Mouse (Mus musculus) myocyte (in vitro differentiated cells): ENCODE data around the gene Kcnmb4. TPM values are rescaled to one million over a fixed set of nuclear protein-coding genes. Genes with fewer than 3 reads are reported as not detected.

Source experiments
- H3K27me3 ChIP-seq: one replicate; pipeline ENCODE4 v1.6.1; 2011; ENCODE audit not compliant: control insufficient read depth, insufficient read depth, insufficient read length
- H3K36me3 ChIP-seq: one replicate; pipeline ENCODE4 v1.6.1; 2011; ENCODE audit not compliant: control insufficient read depth, insufficient read depth
- H3K4me2 ChIP-seq: one replicate; pipeline ENCODE4 v1.6.1; 2011; ENCODE audit warnings: low read depth, control low read depth
- H3K4me3 ChIP-seq: one replicate; pipeline ENCODE4 v1.5.1; 2011; ENCODE audit warnings: mild to moderate bottlenecking, control low read depth, moderate library complexity
- H3K79me2 ChIP-seq: one replicate; pipeline ENCODE4 v1.6.1; 2011; ENCODE audit not compliant: control insufficient read depth, insufficient read depth
- H3ac ChIP-seq: one replicate; pipeline ENCODE4 v1.6.1; 2011; ENCODE audit not compliant: control insufficient read depth, insufficient read length
- CEBPB ChIP-seq: IDR thresholded peaks from 2 replicates; pipeline ENCODE4 v1.6.1; 2011; ENCODE audit warnings: mild to moderate bottlenecking, moderate library complexity; ENCODE audit not compliant: poor library complexity, insufficient read depth, severe bottlenecking
- E2F4 ChIP-seq: IDR thresholded peaks from one replicate; pipeline ENCODE4 v1.6.1; 2011; ENCODE audit warnings: mild to moderate bottlenecking, control low read depth, moderate library complexity; ENCODE audit not compliant: insufficient read depth
- MAX ChIP-seq: IDR thresholded peaks from one replicate; pipeline ENCODE4 v1.6.1; 2011; ENCODE audit warnings: low read depth, mild to moderate bottlenecking, control low read depth
- MYOD1 ChIP-seq, 3 experiments: IDR thresholded peaks; one replicate each; pipeline ENCODE4 v1.6.1; 2011; ENCODE audit warnings: control low read depth in 2 of 3, low read depth in 2 of 3, mild to moderate bottlenecking in 2 of 3, moderate library complexity in 1 of 3; ENCODE audit not compliant: insufficient read length in 2 of 3, control insufficient read depth in 1 of 3
- MYOG ChIP-seq, 3 experiments: IDR thresholded peaks; one replicate each; pipeline ENCODE4 v1.6.1; 2011; ENCODE audit warnings: control low read depth in 2 of 3, low read depth in 2 of 3, mild to moderate bottlenecking in 2 of 3; ENCODE audit not compliant: insufficient read length in 2 of 3, control insufficient read depth in 1 of 3, insufficient read depth in 1 of 3
- POLR2A ChIP-seq: IDR thresholded peaks from one replicate; pipeline ENCODE4 v1.6.1; 2011; ENCODE audit warnings: low read depth, mild to moderate bottlenecking, control low read depth, moderate library complexity; ENCODE audit not compliant: insufficient read length
- POLR2AphosphoS2 ChIP-seq: IDR thresholded peaks from one replicate; pipeline ENCODE4 v1.6.1; 2011; ENCODE audit warnings: low read depth, control low read depth; ENCODE audit not compliant: insufficient read length
- REST ChIP-seq: IDR thresholded peaks from one replicate; pipeline ENCODE4 v1.6.1; 2011; ENCODE audit warnings: mild to moderate bottlenecking, control low read depth, moderate library complexity; ENCODE audit not compliant: insufficient read depth, insufficient read length
- SRF ChIP-seq: IDR thresholded peaks from one replicate; pipeline ENCODE4 v1.6.1; 2011; ENCODE audit warnings: low read depth; ENCODE audit not compliant: control insufficient read depth, insufficient read length
- TCF12 ChIP-seq: IDR thresholded peaks from one replicate; pipeline ENCODE4 v1.6.1; 2011; ENCODE audit warnings: mild to moderate bottlenecking, control low read depth; ENCODE audit not compliant: poor library complexity, insufficient read depth, severe bottlenecking
- TCF3 ChIP-seq: IDR thresholded peaks from one replicate; pipeline ENCODE4 v1.6.1; 2011; ENCODE audit warnings: low read depth, control low read depth; ENCODE audit not compliant: insufficient read length
- USF1 ChIP-seq: IDR thresholded peaks from one replicate; pipeline ENCODE4 v1.6.1; 2011; ENCODE audit warnings: low read depth, mild to moderate bottlenecking, control low read depth, moderate library complexity
- polyA plus RNA-seq: library from polyadenylated mRNA; unstranded; fragments of >200 nt; fragmentation: generic; extraction: Trizol; gene quantifications from one replicate; pipeline ENCODE4 v1.2.1, GENCODE M21; 2012; ENCODE audit warnings: missing spikeins

Kcnmb4 gene
- polyA plus RNA-seq, 1 experiment: 2.1 TPM

DNA sequence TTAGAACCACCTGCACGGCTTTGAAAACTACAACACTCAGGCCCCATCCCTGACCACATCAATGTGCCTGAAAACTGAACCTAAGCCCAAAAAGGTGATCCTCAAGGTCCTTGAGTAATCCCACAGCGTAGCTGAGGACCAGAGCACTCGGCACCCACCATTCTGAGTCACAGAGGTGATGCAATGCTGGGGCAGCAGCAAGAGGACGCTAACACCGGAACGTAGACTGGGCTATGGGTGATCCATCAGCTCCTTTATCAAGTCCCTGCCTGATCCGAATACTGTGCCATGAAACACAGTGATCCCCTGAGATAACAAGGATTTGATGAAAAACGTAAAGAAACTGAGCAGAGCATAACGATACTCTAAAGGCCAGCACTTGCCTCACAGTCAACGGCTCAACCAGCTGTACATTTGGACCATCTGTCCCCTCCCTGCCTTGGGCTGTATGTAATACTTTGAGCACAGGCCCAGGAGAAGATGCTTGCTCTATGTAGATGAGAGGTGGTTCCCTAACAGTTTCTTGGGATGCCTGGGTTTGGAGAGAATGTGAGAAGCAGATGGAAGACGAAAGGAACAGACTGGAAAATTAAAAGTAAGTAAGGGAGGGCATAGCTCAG lies 3.3 kb downstream of the Kcnmb4 start:
- no peaks in the 10 kb centered on the region for H3K27me3 ChIP-seq
- no peak overlapping the region for H3K4me2 ChIP-seq
- H3K79me2 ChIP-seq: no peaks in the 10 kb centered on the region
- no peak for TF ChIP-seq POLR2A
- no peak for TF ChIP-seq MYOG (IDR thresholded peaks at IDR 0.05; ENCODE audit: control insufficient read depth in 1 of 3, insufficient read depth in 1 of 3, insufficient read length in 2 of 3, low read depth in 2 of 3)
- TF ChIP-seq POLR2AphosphoS2: no peak
- no peak for TF ChIP-seq REST
- TF ChIP-seq TCF3: no peak
- no peak for TF ChIP-seq SRF
- no peak for TF ChIP-seq MYOD1 (IDR thresholded peaks at IDR 0.05; ENCODE audit: control insufficient read depth in 1 of 3, insufficient read length in 2 of 3, low read depth in 2 of 3)
- TF ChIP-seq CEBPB: no peak
- TF ChIP-seq USF1: no peak
- TF ChIP-seq TCF12: no peak
- no peak for TF ChIP-seq E2F4
- no peak for TF ChIP-seq MAX
- no peak overlapping the region for H3ac ChIP-seq
- H3K36me3 ChIP-seq: no peaks in the 10 kb centered on the region
- H3K4me3 ChIP-seq: no peak overlapping the region

DNA sequence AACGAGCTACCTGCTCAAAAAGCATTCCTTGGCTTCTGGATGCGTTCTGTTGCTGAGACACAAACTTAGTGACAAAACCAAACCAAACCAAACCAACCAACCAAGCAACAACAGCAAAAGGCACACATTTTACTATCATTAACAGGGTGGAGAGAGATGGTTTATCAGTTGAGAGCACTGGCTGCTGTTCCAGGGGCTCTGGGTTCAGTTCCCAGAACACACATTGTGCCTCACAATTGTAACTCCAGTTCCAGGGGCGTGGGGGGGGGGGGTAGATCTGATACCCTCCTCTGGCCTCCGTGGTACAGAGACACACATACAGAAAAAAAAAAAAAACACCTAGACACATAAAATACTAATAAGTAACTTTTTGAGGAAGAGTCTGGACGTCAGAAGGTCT lies 5.6 kb downstream of the Kcnmb4 start:
- no peak for TF ChIP-seq TCF3
- no peak for TF ChIP-seq POLR2A
- TF ChIP-seq CEBPB: no peak
- TF ChIP-seq USF1: no peak
- no peak for TF ChIP-seq TCF12
- no peak for TF ChIP-seq MYOD1 (IDR thresholded peaks at IDR 0.05; ENCODE audit: control insufficient read depth in 1 of 3, insufficient read length in 2 of 3, low read depth in 2 of 3)
- TF ChIP-seq E2F4: no peak
- no peak for TF ChIP-seq SRF
- TF ChIP-seq POLR2AphosphoS2: no peak
- no peak for TF ChIP-seq MYOG (IDR thresholded peaks at IDR 0.05; ENCODE audit: control insufficient read depth in 1 of 3, insufficient read depth in 1 of 3, insufficient read length in 2 of 3, low read depth in 2 of 3)
- TF ChIP-seq REST: no peak
- no peak for TF ChIP-seq MAX
- Histone ChIP-seq H3K4me2 (no peak overlapping the region), H3ac (no peak overlapping the region), H3K4me3 (no peak overlapping the region), H3K27me3 (no peaks in the 10 kb centered on the region), H3K79me2 (no peaks in the 10 kb centered on the region), H3K36me3 (no peaks in the 10 kb centered on the region)

GRCm38 (mm10) chr10:116463753-116464345 lies 9.8 kb downstream of the Kcnmb4 start:
- Histone ChIP-seq H3K4me2 (no peak overlapping the region), H3K36me3 (no peaks in the 10 kb centered on the region), H3K4me3 (no peak overlapping the region), H3ac (no peak overlapping the region), H3K27me3 (no peaks in the 10 kb centered on the region), H3K79me2 (no peaks in the 10 kb centered on the region)
- TF ChIP-seq MAX: no peak
- no peak for TF ChIP-seq TCF3
- TF ChIP-seq SRF: no peak
- TF ChIP-seq USF1: no peak
- TF ChIP-seq TCF12: no peak
- TF ChIP-seq MYOG (IDR thresholded peaks at IDR 0.05; ENCODE audit: control insufficient read depth in 1 of 3, insufficient read depth in 1 of 3, insufficient read length in 2 of 3, low read depth in 2 of 3): no peak
- no peak for TF ChIP-seq MYOD1 (IDR thresholded peaks at IDR 0.05; ENCODE audit: control insufficient read depth in 1 of 3, insufficient read length in 2 of 3, low read depth in 2 of 3)
- no peak for TF ChIP-seq CEBPB

DNA sequence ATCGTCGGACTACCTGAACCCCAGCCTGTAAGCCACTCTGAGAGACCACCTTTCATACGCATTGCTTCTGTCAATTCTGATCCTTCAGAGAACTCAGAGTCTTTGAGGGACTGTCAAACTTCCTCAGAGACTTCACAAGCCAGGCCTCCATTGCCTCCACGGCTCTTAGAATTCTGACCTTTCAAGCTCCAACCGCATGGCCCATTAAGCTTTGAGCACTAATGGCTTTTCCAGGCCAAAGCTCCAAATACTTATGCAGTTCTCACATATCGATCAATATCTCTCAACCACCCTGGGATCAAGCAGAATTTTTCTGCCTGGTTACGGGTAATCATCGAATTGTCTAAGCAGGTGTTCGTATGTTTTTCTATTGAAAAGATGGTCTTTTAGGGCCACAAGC lies 12.2 kb downstream of the Kcnmb4 start:
- Histone ChIP-seq H3K79me2 (no peaks in the 10 kb centered on the region), H3K27me3 (no peaks in the 10 kb centered on the region), H3K4me2 (no peak overlapping the region), H3ac (no peak overlapping the region), H3K36me3 (no peaks in the 10 kb centered on the region), H3K4me3 (no peak overlapping the region)
- TF ChIP-seq TCF12 (no peak), POLR2A (no peak), MAX (no peak), E2F4 (no peak)

DNA sequence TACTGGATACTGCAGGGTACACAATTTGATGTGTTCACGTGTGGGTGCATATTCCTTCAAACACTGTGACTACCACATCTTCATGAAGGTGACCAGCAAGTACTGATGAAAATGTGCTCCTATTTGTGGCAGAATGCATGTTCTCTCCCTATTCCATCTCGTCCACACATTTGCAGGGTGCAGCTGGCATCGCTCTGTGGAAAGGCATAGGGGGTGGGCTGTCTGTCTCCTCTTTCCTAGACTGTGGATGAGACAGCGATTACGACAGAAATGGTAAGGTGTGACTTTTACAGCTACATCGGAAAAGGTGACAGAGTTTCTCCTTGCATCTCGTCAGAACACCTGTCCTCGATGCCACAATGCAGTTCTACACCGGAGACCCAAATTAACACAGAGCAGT lies 14.9 kb downstream of the Kcnmb4 start:
- no peak overlapping the region for H3ac ChIP-seq
- H3K4me3 ChIP-seq: no peak overlapping the region
- H3K79me2 ChIP-seq: no peaks in the 10 kb centered on the region
- no peaks in the 10 kb centered on the region for H3K36me3 ChIP-seq
- H3K27me3 ChIP-seq: no peaks in the 10 kb centered on the region
- H3K4me2 ChIP-seq: no peak overlapping the region
- TF ChIP-seq POLR2A: no peak
- no peak for TF ChIP-seq MYOD1 (IDR thresholded peaks at IDR 0.05; ENCODE audit: control insufficient read depth in 1 of 3, insufficient read length in 2 of 3, low read depth in 2 of 3)
- TF ChIP-seq POLR2AphosphoS2: no peak
- TF ChIP-seq E2F4: no peak
- TF ChIP-seq USF1: no peak
